Mouse (Mus musculus) adrenal gland, adult 2 months (tissue): ENCODE data around the gene Cldn34a. TPM values are rescaled to one million over a fixed set of nuclear protein-coding genes. Genes with fewer than 3 reads are reported as not detected.
"Not testable (repeated sequence)": the region's sequence is repeated elsewhere in the genome, so short reads cannot be mapped to it uniquely, and the experiment has no call there.

Source experiments
- DNase-seq: peaks from one replicate; pipeline ENCODE4 v3.0.0; 2021
- long read RNA-seq: library from polyadenylated mRNA; stranded (forward); transcript quantifications from one replicate; pipeline ENCODE4 v2.0.0, GENCODE M21; 2021
- polyA plus RNA-seq: library from polyadenylated mRNA; depleted of rRNA; stranded (reverse); fragments of >200 nt; gene quantifications from 2 replicates; pipeline ENCODE4 v1.2.3, GENCODE M21; 2012; rRNA removed
- total RNA-seq, 2 experiments: library from RNA; stranded (reverse); gene quantifications; 2 replicates each; pipeline ENCODE4 v1.2.3; 2021

Gene Cldn34a
- total RNA-seq (not detected), polyA plus RNA-seq (not detected in 2 replicates)
- long read RNA-seq: 0 reads

- no peak for DNase-seq
Measured at GRCm38 (mm10) chrX:152563034-152563433, at the start of gene Cldn34a. TSS of gene Cldn34a (plus strand) at chrX:152563334.

DNA sequence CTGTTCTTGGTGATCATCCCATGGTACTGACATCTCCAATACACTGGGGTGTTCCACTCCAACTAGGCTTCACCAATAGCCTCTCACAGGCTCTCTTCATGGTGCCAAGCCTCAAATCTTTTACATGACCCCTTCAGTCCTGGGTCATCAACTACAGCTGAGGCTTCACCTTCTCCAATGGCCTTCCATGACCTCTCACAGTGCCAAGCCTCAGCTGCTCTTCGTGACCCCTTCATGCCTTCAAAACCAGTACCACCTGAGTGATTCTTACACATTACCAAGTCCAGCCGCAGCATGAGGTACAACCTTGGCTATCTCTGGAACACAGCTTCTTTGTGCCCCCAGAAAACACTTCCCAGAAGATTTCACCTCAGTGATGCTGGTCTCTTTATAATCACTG, 44.5 kb upstream of the Cldn34a start:
- DNase-seq: not testable (repeated sequence)

DNA sequence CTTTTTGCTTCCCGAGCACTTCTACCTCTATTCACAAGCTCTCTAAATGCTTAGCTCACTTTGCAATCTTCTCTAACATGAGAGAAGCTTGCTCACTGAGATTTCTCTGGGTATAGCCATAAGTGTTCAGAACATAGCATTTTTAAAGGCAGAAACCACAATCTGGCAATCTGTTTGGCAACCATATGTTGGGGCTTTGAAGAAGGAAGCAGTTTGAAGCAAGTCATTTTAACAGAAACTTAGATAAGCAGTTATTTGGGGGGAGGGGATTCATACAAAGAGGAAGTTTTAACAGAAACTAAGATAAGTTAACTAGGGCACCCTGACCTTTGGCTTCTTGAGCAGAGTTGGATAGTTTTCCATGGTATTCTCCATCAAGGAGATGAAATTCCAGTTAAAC, 17.4 kb upstream of the Cldn34a start:
- no peak for DNase-seq

DNA sequence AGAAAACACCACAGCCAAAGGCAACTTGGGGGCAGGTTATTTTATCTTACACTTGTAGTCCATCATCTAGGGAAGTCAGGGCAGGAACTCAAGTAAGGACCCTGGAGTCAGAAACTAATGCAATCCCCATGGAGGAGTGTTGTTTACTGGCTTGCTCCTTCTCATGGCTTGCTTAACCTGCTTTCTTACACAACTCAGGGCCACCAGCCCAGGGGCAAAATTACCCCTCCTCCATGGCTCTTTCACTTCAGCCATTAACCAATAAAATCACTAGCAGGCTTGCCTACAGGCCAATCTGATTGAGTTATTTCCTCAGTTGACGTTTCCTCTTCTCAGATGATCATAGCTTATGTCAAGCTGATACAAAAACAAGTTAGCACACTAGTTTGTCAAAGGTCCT, 15.0 kb upstream of the Cldn34a start:
- DNase-seq: no peak

DNA sequence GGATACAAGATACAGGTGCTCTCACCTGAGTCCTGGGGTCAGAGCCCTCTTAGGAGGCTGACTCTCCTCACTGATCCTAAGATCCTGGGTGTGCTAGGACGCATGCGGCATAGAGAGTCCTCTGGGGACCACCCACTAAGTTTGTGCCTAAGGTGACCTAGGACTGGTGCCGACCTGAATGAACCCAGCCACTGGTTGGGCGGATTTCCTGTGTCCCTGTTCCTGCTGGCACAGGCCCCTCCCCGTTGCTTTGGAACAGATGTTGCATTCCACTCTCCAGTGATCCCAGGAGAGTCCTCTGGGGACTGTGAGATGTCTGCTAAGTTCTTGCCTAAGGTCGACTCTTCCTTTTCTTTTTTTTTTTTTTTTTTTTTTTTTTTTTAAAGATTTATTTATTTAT, 5.7 kb upstream of the Cldn34a start:
- DNase-seq: no peak

Other genes with a start within 250 kb of the Cldn34a start
- gene Kantr, start 235.8 kb upstream of the Cldn34a start, total RNA-seq: 10 to 100 TPM in 1 of 2 experiments, 1 to 10 TPM in 1; 9.0 to 12.0 TPM
- 5.1 and 6.5 TPM in 2 replicates for gene Kantr, start 235.8 kb upstream of the Cldn34a start, polyA plus RNA-seq
- 10 to 100 TPM; 42.2 to 46.3 TPM for gene Tspyl2, start 220.9 kb upstream of the Cldn34a start, total RNA-seq
- gene Tspyl2, start 220.9 kb upstream of the Cldn34a start, polyA plus RNA-seq: 37.7 and 41.5 TPM in 2 replicates
- 1 to 10 TPM; 1.6 to 1.8 TPM for gene Gpr173, start 194.6 kb upstream of the Cldn34a start, total RNA-seq
- 1.3 and 3.3 TPM in 2 replicates for gene Gpr173, start 194.6 kb upstream of the Cldn34a start, polyA plus RNA-seq
- 10 to 100 TPM in 1 of 2 experiments, 1 to 10 TPM in 1; 5.5 to 10.7 TPM for gene Shroom2, start 206.1 kb downstream of the Cldn34a start, total RNA-seq
- 2.2 and 3.5 TPM in 2 replicates for gene Shroom2, start 206.1 kb downstream of the Cldn34a start, polyA plus RNA-seq
- under 1 TPM in 1 of 2 experiments, not detected in 1; 0.24 TPM for gene Gpr143, start 218.6 kb downstream of the Cldn34a start, total RNA-seq
- 0.12 TPM in 1 of 2 replicates, not detected in the other for gene Gpr143, start 218.6 kb downstream of the Cldn34a start, polyA plus RNA-seq